22 mouse cellular contexts compared by ENCODE assay signal in genomic region chr1:30176225-30176624, GRCm38 (mm10).
"Had no signal": no experiment of that assay in that cellular context is flagged by ENCODE, and none has a peak within 500 bp of the region (broad histone marks: within the 10 kb centered on the region; RNA-seq: fewer than 3 reads in every experiment).

No protein-coding gene starts in this region.

- H3K9me3 ChIP-seq: heart, embryonic 10.5 days; heart, embryonic 12.5 days; hindbrain, embryonic 10.5 days; hindbrain, embryonic 12.5 days; intestine, embryonic 15.5 days; limb, embryonic 10.5 days; limb, embryonic 12.5 days had no signal

- H3K9ac ChIP-seq: heart, embryonic 12.5 days; hindbrain, embryonic 12.5 days; hindbrain, embryonic 14.5 days; intestine, embryonic 15.5 days; limb, embryonic 12.5 days had no signal

- H3K4me1 ChIP-seq: heart, embryonic 10.5 days; heart, embryonic 12.5 days; hindbrain, embryonic 10.5 days; hindbrain, embryonic 12.5 days; intestine, embryonic 15.5 days; limb, embryonic 10.5 days; limb, embryonic 12.5 days had no signal

- H3K4me2 ChIP-seq: heart, embryonic 12.5 days; hindbrain, embryonic 12.5 days; hindbrain, embryonic 14.5 days; intestine, embryonic 15.5 days; limb, embryonic 12.5 days had no signal

- DNase-seq: gastrocnemius, postnatal 14 days; heart, adult 18-20 months; heart, postnatal 10 days; heart, postnatal 4 days; kidney, adult 18-20 months; kidney, adult 8-10 months; kidney, postnatal 10 days; kidney, postnatal 25 days; kidney, postnatal 4 days had no signal

- ATAC-seq: hindbrain, embryonic 16.5 days; inflammation-experienced regulatory T-cells, adult 6 months; intestine, embryonic 15.5 days; intestine, postnatal 0 days had no signal

- H3K27ac ChIP-seq: heart, embryonic 10.5 days; hindbrain, embryonic 10.5 days; hindbrain, embryonic 12.5 days; hindbrain, embryonic 14.5 days; intestine, embryonic 15.5 days; layer of hippocampus, adult 2 months; left cerebral cortex, adult 2 months; limb, embryonic 10.5 days; limb, embryonic 12.5 days had no signal

- H3K27me3 ChIP-seq: heart, embryonic 12.5 days; hindbrain, embryonic 12.5 days; intestine, embryonic 15.5 days; limb, embryonic 12.5 days had no signal

- H3K36me3 ChIP-seq: heart, embryonic 10.5 days; heart, embryonic 12.5 days; hindbrain, embryonic 10.5 days; hindbrain, embryonic 12.5 days; intestine, embryonic 15.5 days; limb, embryonic 10.5 days; limb, embryonic 12.5 days had no signal

- H3K4me3 ChIP-seq: heart, embryonic 10.5 days; heart, embryonic 12.5 days; hindbrain, embryonic 10.5 days; hindbrain, embryonic 12.5 days; intestine, embryonic 15.5 days; layer of hippocampus, adult 2 months; left cerebral cortex, adult 2 months; limb, embryonic 10.5 days; limb, embryonic 12.5 days had no signal
